Mouse (Mus musculus) megakaryocyte, embryonic 14.5 days (primary cell): Measurements from ENCODE around the gene Recql.

Experiments used
- FLI1 ChIP-seq: IDR thresholded peaks from 2 replicates; pipeline ENCODE4 v1.6.1; 2012; ENCODE audit warnings: low read length, inconsistent platforms, mixed read lengths
- GATA1 ChIP-seq: IDR thresholded peaks from 3 replicates; pipeline ENCODE4 v1.6.1; 2012; ENCODE audit warnings: mixed read lengths, low read length, inconsistent platforms, borderline replicate concordance

DNA sequence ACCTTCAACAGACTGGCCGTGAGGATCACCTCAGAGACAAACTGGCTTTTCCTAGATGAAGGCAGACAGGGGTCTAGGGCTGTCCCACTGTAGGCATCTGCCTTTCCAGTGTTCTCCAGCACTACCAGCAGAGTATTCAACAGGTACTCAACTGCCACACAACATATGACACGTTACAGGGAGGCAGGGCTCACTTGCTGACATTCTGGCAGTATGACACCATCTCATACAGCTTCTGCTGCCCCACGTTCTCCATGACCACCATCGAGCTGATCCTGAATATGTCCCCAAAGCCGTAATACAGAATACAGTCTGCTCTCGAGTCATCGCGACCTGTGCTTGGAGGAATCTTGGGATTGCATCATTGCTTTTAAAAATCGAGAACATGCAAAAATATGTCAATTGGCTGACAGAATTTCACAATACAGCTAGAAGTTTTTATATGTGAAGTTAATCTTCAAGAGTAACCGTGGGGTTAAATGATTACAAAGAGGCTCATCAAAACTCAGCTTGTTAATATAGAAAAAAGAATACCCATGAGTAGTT is 20.3 kb downstream of the Recql start:
- TF ChIP-seq GATA1 (no peak), FLI1 (no peak)
